Mouse (Mus musculus): ENCODE measurements around the gene Fabp6.

Gene Fabp6

DNA sequence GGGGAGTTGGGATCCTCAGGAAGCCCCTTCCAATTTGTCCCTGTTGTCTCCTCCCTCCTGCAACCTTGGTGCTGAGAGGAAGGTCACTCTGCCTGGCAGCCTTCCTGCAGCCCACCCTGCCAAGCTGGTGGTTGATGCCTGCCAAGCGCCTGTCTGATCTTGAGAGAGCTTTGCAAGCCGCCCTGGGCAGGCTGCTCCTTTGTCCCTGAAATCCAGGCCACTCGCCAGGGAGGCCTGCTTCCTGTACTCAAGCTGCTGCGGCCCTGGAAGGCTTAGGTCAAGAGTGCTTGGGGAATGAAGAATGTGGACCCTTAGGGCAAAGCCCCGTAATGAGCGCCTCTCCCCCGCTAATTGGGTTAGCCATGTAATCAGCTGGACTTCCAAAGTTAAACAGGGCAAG lies 53.2 kb downstream of the Fabp6 start:
- peak; percentile 73 for DNase-seq (ENCODE audit: low spot score)

DNA sequence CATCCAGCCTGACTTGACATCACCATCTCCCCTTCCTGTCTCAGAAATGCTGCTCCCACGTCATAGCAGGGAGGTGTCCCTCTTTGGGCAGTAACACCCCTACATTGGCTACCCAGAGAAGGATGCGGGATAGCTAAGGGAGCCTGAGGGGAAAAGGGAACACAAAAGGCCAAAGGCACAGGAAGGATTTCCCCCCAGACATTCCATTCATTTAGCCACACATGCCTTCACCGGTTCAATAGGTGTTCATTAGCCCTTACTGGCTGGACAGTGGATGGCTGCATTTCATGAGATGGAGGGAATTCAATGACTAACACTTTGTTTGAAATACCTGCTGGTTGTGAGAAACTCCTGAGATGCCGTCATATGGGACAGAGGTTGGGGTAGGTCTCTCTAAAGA lies 54.7 kb downstream of the Fabp6 start:
- no peak for DNase-seq (ENCODE audit: low spot score)
